Mouse (Mus musculus) kidney, embryonic 16.5 days (tissue): ENCODE measurements at regions not wholly inside any gene's neighbourhood (a gene's known extent, or its start where the extent isn't known, plus 50 kb on each side); places are given as distances from the start of the nearest gene placed in this dataset.

ENCODE experiments used
- ATAC-seq: fragments of 200-750 bp; cut with Nextera tagmentation; 2 replicates; pipeline ENCODE4 v1.8.0; 2017; ENCODE audit warnings: moderate TSS enrichment; ENCODE audit not compliant: low FRiP score, low TSS enrichment
- H3K27ac ChIP-seq: fragments of 300-500 bp; sonication (generic); 2 replicates; pipeline ENCODE4 v1.5.1; 2014; ENCODE audit warnings: low read length
- H3K27me3 ChIP-seq: fragments of 300-500 bp; sonication (generic); 2 replicates; pipeline ENCODE4 v1.6.1; 2014; ENCODE audit warnings: low read length, control low read depth, mixed read lengths; ENCODE audit not compliant: insufficient read depth
- H3K36me3 ChIP-seq: fragments of 300-500 bp; sonication (generic); 2 replicates; pipeline ENCODE4 v1.6.1; 2014; ENCODE audit warnings: low read length, control low read depth, mixed read lengths; ENCODE audit not compliant: insufficient read depth
- H3K4me1 ChIP-seq: fragments of 300-500 bp; sonication (generic); 2 replicates; pipeline ENCODE4 v1.6.1; 2014; ENCODE audit warnings: low read length, control low read depth, mixed read lengths; ENCODE audit not compliant: insufficient read depth
- H3K4me2 ChIP-seq: fragments of 300-500 bp; sonication (generic); replicated peaks from 2 replicates; pipeline ENCODE4 v1.6.1; 2014; ENCODE audit warnings: low read depth, low read length
- H3K4me3 ChIP-seq: fragments of 300-500 bp; sonication (generic); 2 replicates; pipeline ENCODE4 v1.5.1; 2014; ENCODE audit warnings: mild to moderate bottlenecking, low read length
- H3K9ac ChIP-seq: fragments of 300-500 bp; sonication (generic); replicated peaks from 2 replicates; pipeline ENCODE4 v1.6.1; 2014; ENCODE audit warnings: low read length
- H3K9me3 ChIP-seq: fragments of 300-500 bp; sonication (generic); 2 replicates; pipeline ENCODE4 v1.6.1; 2016; ENCODE audit warnings: low read length, control low read depth
- WGBS: fragments of 180-500 bp; shearing (Covaris S2); extraction: QIAGEN DNeasy Blood & Tissue Kit; methylation state at CpG from one replicate; pipeline ENCODE4 v1.1.7; 2014; 5-methylcytosine and 5-hydroxymethylcytosine counted together

DNA sequence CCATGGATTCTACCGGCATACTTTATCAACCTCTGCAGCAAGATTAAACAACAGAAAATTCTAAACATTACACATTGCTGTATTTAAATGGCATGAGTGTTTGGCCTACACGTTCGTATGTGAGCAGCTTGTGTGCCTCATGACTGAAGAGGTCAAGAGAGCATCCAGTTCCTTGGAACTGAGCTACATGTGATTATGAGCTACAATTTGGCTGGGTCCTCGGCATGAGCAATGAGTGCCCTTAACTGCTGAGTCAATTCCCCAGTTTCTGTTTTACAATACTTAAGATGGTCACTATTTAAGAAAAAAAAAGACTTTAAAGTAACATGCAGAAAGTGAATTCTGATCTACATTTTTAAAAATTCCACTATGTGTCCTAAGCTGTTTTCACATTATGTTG lies 338.4 kb upstream of the Gpc6 start:
- WGBS = 65% methylated on average over 4 of the region's 4 CpGs
- Histone ChIP-seq H3K4me2 (no peak overlapping the region), H3K27me3 (no peaks in the 10 kb centered on the region), H3K4me1 (no peaks in the 10 kb centered on the region), H3K9ac (no peak overlapping the region), H3K27ac (no peak overlapping the region), H3K4me3 (no peak overlapping the region), H3K9me3 (no peaks in the 10 kb centered on the region), H3K36me3 (no peaks in the 10 kb centered on the region)
- ATAC-seq = no peak

DNA sequence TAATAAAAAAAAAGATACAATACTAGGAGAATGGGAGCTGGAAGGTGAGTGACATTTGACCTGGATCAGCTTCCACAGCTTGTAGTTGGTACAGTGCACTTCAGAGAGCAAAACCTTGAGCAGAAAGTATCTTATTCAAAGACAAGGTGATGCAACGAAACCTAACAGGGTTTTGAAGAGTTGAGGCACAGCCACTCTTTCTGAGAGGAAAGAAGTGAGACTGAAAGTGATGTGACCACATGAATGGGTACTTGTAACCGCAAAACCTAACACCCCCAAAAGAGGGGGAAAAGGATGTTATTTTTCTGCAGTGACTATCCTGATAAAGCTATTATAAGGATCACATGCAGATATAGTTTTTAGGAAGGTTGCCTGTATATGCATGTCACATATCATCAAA lies 335.6 kb upstream of the Gpc6 start:
- Histone ChIP-seq H3K4me3 (no peak overlapping the region), H3K4me2 (no peak overlapping the region), H3K4me1 (no peaks in the 10 kb centered on the region), H3K9me3 (no peaks in the 10 kb centered on the region), H3K9ac (no peak overlapping the region), H3K27me3 (no peaks in the 10 kb centered on the region), H3K27ac (no peak overlapping the region), H3K36me3 (no peaks in the 10 kb centered on the region)
- no peak for ATAC-seq
- WGBS = 92% methylated on average over 2 of the region's 2 CpGs

DNA sequence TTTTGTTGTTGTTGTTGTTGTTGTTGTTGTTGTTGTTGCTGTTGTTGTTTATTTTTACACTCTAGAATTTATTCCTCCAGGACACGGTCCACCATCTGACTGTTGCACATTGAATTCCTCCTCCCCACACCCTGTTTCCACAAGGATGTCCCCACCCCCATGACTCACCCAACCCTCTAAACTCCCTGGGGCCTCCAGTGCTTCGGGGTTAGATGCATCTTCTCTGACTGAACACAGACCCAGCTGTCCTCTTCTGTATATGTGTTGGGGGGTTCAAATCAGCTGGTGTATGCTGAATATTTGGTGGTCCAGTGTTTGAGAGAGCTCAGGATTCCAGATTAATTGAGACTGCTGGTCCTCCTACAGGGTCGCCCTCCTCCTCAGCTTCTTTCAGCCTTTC lies 335.0 kb upstream of the Gpc6 start:
- H3K4me3 ChIP-seq = no peak overlapping the region
- no peak overlapping the region for H3K9ac ChIP-seq
- no peak overlapping the region for H3K4me2 ChIP-seq
- no peak for ATAC-seq
- H3K4me1 ChIP-seq = no peaks in the 10 kb centered on the region
- H3K36me3 ChIP-seq = no peaks in the 10 kb centered on the region
- H3K27ac ChIP-seq = no peak overlapping the region
- no peaks in the 10 kb centered on the region for H3K9me3 ChIP-seq
- 83% methylated on average over 3 of the region's 3 CpGs for WGBS
- H3K27me3 ChIP-seq = no peaks in the 10 kb centered on the region

DNA sequence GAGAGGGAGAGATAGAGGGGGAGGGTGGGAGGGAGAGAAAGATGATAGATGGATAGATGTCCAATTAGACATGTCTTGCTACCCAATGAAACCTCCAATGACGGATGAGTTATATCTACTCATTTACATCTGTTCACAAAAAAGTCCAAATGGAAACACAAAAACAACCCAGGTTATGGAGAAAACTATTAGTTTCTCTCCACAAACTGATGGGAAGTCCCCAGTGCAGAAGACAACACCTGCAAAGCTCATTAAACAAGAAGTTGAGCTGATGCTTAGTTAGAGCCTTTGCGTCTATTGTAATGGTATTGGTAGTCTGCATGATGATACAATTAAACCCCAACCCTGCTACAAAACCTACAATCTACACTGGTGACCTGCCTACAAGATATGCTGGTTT lies 317.0 kb upstream of the Gpc6 start:
- Histone ChIP-seq H3K4me1 (no peaks in the 10 kb centered on the region), H3K27ac (no peak overlapping the region), H3K4me3 (no peak overlapping the region), H3K9me3 (no peaks in the 10 kb centered on the region), H3K36me3 (no peaks in the 10 kb centered on the region), H3K4me2 (no peak overlapping the region), H3K27me3 (no peaks in the 10 kb centered on the region), H3K9ac (no peak overlapping the region)
- ATAC-seq = no peak
- 93% methylated on average over 2 of the region's 2 CpGs for WGBS

DNA sequence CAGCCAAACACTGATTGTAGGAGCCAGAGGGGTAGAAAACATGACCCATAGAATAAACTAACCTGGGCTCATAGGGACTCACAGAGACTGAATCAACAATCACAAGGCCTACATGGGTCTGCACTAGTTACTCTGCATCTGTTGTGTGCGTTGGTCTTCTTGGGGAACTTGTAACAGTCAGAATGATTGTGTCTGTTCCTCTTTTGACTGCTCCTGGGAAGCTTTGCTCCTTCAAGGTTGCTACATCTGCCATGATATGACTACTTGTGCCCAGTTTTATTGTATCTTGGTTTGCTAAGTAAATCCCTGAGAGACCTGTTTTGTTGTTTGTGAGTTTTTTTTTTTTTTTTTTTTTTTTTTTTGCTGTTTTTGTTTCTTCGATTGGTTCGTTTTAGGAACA lies 313.9 kb upstream of the Gpc6 start:
- WGBS = 85% methylated on average over 3 of the region's 3 CpGs
- Histone ChIP-seq H3K4me2 (no peak overlapping the region), H3K27me3 (no peaks in the 10 kb centered on the region), H3K4me1 (no peaks in the 10 kb centered on the region), H3K9me3 (peaks cover 3% of the 10 kb centered on the region; the same call in 1 of the 2 replicates), H3K36me3 (no peaks in the 10 kb centered on the region), H3K9ac (no peak overlapping the region), H3K4me3 (no peak overlapping the region), H3K27ac (no peak overlapping the region)
- no peak for ATAC-seq

DNA sequence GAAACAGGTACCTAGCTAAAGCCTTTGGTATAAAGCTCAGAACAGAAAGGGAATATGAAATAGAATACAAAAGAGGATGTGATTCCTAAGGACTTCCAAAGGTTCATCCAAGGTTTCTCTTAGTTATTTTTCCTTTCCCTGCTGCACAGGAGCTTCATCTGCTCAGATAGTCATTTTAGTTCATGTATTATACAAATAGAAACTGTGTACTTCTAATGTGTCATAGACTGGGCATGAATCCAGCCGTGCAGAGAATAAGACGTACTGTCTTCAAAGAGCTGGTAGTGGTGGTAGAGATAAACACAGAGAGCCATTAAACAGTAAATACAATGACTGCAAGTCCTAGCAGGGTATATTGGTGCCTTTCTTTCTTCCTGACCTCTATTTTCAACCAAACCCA lies 292.9 kb upstream of the Gpc6 start:
- H3K9ac ChIP-seq = no peak overlapping the region
- H3K4me2 ChIP-seq = no peak overlapping the region
- H3K4me3 ChIP-seq = no peak overlapping the region
- H3K27me3 ChIP-seq = no peaks in the 10 kb centered on the region
- no peak overlapping the region for H3K27ac ChIP-seq
- WGBS = 76% methylated on average over 2 of the region's 2 CpGs
- no peak for ATAC-seq
- no peaks in the 10 kb centered on the region for H3K4me1 ChIP-seq
- no peaks in the 10 kb centered on the region for H3K9me3 ChIP-seq
- no peaks in the 10 kb centered on the region for H3K36me3 ChIP-seq

DNA sequence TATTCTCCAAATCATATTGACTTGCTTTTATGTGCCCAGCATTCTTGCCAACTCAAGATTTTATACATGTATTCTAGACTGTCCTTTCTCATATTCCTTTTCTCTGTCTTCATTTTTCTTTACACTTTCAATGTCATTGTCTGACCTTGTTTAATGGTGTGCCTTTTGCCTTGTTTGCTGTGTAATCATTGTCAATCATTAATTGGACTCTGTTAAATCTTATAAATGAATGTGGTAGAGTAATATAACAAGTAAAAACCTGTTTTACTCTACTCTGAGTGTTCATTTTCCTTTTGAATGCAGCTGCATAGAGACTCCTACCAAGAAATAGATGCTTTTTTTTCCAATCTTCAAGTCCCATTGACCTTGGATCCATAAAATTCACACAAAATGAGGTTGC lies 283.0 kb upstream of the Gpc6 start:
- H3K9me3 ChIP-seq = no peaks in the 10 kb centered on the region
- H3K4me1 ChIP-seq = no peaks in the 10 kb centered on the region
- no peaks in the 10 kb centered on the region for H3K27me3 ChIP-seq
- H3K4me2 ChIP-seq = no peak overlapping the region
- no peak overlapping the region for H3K4me3 ChIP-seq
- no peak overlapping the region for H3K27ac ChIP-seq
- ATAC-seq = no peak; the same call in 1 of the 2 replicates
- H3K36me3 ChIP-seq = no peaks in the 10 kb centered on the region
- no peak overlapping the region for H3K9ac ChIP-seq

DNA sequence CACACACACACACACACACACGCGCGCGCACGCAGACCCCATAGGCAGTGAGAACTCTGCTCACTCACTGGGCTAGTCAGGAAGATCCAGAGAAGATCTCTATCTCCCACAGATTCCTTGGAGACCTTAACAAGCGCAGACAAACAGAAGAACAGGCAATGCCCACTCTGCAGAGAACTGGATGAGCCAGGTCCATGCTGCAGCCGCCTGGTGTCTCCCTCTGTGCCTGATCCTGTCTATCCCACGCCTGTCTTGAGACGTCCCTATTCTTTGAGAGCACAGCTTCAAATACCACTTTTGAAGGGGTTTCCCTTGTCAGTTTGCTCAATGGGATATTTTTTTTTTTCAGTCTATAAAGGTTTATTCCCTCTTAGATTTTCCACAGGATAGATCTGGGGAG lies 273.2 kb upstream of the Gpc6 start:
- Histone ChIP-seq H3K4me3 (no peak overlapping the region), H3K27ac (no peak overlapping the region), H3K27me3 (no peaks in the 10 kb centered on the region), H3K36me3 (no peaks in the 10 kb centered on the region), H3K9ac (no peak overlapping the region), H3K9me3 (no peaks in the 10 kb centered on the region), H3K4me2 (no peak overlapping the region), H3K4me1 (no peaks in the 10 kb centered on the region)
- 82% methylated on average over 9 of the region's 9 CpGs for WGBS
- ATAC-seq = no peak

DNA sequence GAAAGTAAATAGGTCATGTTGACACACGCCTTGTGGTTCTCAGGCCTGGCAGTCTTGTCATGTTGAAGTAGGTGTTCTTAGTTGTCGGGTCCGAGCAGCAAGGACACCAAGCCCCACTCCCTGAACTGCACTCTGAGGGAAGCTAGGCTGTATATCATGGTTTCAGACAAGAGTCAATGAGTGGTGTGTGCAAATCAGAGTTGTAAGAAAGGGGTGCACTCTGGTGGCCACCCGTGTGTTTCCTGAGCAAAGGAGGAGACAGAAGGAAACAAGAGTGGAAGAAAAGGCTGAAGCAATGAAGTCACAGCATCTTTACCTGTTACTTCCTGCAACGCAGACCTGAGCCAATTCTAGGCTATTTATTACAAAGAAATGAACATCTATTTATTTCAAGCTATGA lies 241.2 kb upstream of the Gpc6 start:
- no peaks in the 10 kb centered on the region for H3K27me3 ChIP-seq
- H3K27ac ChIP-seq = no peak overlapping the region
- ATAC-seq = no peak
- no peaks in the 10 kb centered on the region for H3K4me1 ChIP-seq
- H3K9ac ChIP-seq = no peak overlapping the region
- no peak overlapping the region for H3K4me3 ChIP-seq
- H3K36me3 ChIP-seq = no peaks in the 10 kb centered on the region
- H3K9me3 ChIP-seq = no peaks in the 10 kb centered on the region
- WGBS = 59% methylated on average over 5 of the region's 5 CpGs
- no peak overlapping the region for H3K4me2 ChIP-seq

DNA sequence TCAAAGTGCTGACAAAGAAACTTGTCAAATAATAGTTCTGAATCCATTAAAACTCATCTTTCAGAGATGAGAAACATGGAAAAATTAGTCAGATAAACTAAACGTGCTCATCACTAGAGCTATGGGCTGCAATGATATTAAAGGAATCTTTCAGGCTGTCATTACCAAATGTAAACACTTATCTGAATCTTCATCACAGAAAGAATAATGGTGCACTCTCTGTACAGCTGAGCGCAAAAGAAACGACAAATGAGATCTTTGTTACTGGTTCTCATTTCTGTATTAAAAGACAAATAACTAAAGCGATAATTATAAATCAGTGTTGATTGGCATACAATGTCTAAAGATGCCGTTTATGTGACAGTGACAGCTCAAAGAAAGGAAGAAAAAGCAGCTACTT lies 227.4 kb upstream of the Gpc6 start:
- H3K36me3 ChIP-seq = no peaks in the 10 kb centered on the region
- H3K4me3 ChIP-seq = no peak overlapping the region
- no peak for ATAC-seq
- no peaks in the 10 kb centered on the region for H3K27me3 ChIP-seq
- no peak overlapping the region for H3K9ac ChIP-seq
- no peak overlapping the region for H3K4me2 ChIP-seq
- no peaks in the 10 kb centered on the region for H3K9me3 ChIP-seq
- no peak overlapping the region for H3K27ac ChIP-seq
- WGBS = 91% methylated on average over 5 of the region's 5 CpGs
- H3K4me1 ChIP-seq = no peaks in the 10 kb centered on the region

DNA sequence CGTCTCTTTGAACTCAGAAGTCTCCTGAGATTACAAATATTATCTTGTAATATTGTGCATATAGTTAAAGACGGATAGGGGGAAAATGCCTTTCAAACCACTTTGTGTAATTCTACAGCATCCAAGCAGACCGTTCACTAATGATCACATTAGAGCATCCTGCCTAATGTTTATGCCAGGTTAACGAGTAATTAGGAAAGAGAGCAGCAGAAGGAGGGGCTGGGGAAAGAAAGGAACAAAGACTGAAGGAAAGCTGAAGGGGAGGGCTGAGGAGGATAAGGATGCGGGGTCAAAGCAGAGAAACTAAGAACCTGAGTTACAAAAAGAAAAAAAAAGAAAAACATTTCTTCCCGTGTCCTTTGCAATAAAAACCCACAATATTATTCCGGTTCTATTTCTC lies 226.7 kb upstream of the Gpc6 start:
- Histone ChIP-seq H3K27ac (no peak overlapping the region), H3K9ac (no peak overlapping the region), H3K9me3 (no peaks in the 10 kb centered on the region), H3K4me1 (no peaks in the 10 kb centered on the region), H3K4me3 (no peak overlapping the region), H3K27me3 (no peaks in the 10 kb centered on the region), H3K4me2 (no peak overlapping the region), H3K36me3 (no peaks in the 10 kb centered on the region)
- no peak for ATAC-seq
- 71% methylated on average over 7 of the region's 7 CpGs for WGBS
